Mouse (Mus musculus): ENCODE data around the gene Prg2.

Prg2 gene

GRCm38 (mm10) chr2:84980188-84980587 is at the start of gene Prg2:
TSS of gene Prg2 (plus strand) at chr2:84980461.
- no peak for DNase-seq (ENCODE audit: low read depth, low spot score)

- DNase-seq (ENCODE audit: low read depth, low spot score): no peak
These were observed 46.1 kb upstream of the Prg2 start for GRCm38 (mm10) chr2:84933992-84934648.

GRCm38 (mm10) chr2:84934649-84935007 is 45.6 kb upstream of the Prg2 start:
- no peak for DNase-seq (ENCODE audit: low read depth, low spot score)

DNA sequence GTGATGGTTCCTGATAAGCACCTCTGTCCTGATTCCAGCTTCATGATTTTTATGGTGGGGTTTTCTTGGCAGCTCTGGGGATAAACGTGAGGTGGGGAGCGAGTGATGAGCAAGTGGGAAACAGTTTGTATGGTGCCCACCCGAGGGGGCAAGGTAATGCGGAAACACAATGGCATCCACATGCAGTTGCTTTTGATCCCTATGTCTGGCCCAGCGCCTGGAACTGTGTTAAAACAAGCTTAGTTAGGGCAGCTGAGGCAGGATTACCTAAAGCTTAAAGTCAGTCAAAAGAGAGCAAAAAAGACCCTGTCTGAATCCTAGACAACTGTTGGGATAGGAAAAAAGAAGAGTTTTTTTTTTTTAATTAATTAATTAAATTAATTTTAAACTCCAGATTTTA is 45.2 kb upstream of the Prg2 start:
- DNase-seq (ENCODE audit: low read depth, low spot score): no peak

GRCm38 (mm10) chr2:84936474-84937429 is 43.5 kb upstream of the Prg2 start, which contains the start of gene Slc43a3:
TSS of gene Slc43a3 (plus strand) at chr2:84936579.
- no peak for DNase-seq (ENCODE audit: low read depth, low spot score)

- no peak for DNase-seq (ENCODE audit: low read depth, low spot score)
These were observed 42.6 kb upstream of the Prg2 start for GRCm38 (mm10) chr2:84937491-84938150.

DNA sequence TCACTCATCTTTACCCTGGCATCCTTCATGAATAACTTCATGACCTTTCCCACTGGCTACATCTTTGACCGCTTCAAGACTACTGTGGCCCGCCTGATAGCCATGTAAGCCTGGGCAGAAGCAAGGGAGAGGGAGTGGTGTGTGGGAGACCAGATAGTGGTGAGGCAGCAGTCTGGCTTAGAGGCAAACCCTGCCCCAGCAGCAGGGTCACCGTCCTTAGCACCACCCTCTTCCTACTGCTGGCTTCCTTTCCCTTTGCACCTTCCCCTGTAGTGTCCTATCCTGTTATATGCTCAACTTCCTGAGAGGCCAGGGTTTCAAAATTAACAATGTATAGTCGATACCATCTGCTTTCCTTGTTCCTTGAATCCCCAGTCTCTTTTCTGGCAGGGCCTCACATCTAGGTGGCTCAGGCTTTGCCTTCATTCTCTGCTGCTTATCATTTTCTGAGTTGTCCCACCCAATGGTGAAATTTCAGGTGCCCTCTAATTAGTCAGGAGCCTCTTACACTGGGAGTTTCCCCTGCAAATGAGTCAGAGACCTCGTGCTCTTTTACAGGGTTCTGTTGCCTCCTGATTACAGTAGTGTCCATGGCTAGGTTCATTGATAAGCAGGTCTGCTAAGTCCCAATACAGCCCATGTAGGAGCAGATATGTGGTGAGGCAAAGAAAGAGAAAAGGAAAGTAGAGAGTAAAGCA is 41.9 kb upstream of the Prg2 start:
- DNase-seq (ENCODE audit: low read depth, low spot score): no peak

- no peak for DNase-seq (ENCODE audit: low read depth, low spot score)
These were observed 41.0 kb upstream of the Prg2 start for GRCm38 (mm10) chr2:84939306-84939705.

DNA sequence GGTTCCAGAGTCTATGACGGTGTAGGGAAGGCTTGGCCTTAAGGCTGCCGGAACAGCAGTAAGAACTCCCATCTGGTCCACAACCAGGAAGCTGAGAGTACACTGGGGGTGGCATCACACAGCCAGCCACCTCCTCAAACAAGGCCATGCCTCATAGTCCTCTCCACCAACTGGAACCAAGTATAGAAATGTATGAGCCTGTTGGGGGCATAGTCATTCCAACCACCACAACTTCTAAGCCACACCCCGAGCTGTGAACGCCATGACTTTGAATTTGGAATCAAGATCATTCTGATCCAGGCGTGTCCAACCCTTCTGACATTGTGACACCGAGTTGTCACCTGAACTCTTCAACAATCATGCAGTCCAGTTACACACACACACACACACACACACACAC is 40.5 kb upstream of the Prg2 start:
- DNase-seq (ENCODE audit: low read depth, low spot score): no peak

DNA sequence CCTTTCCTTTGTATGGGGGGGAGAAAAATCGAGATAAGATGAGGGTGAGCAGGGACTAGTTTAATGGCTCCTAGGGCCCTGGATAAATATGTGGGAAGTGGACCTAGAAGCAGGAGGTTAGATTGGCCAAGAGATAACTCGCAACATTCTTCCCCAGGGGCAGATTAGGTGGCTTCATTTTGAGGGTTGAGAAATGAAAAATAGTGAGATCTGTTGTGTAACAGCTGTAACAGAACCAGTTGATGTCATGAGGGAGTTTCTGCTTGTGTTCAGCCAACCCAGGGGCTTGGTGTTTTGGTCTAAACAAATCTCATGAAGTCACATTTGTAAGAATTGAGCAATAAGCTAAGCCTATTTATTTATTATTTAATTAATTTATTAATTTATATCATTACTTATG is 38.9 kb upstream of the Prg2 start:
- no peak for DNase-seq (ENCODE audit: low read depth, low spot score)

DNA sequence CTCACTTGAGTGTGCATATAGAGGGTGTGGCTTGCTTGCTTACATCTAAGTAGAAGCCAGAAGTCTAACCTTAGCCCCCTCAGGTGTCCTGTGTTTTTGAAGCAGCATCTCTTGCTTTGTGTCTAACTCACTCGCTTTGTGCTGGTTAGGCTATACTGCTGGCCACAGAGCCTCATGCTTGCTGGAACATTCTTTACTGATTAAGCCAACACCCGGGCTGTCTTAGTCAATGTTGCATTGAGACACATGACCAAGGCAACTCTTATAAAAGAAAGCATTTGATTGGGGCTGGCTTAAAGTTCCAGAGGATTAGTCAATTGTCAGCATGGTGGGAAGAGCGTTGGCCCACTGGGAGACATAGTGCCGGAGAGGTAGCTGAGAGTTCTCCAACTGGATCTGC is 38.5 kb upstream of the Prg2 start:
- DNase-seq (ENCODE audit: low read depth, low spot score): no peak

DNA sequence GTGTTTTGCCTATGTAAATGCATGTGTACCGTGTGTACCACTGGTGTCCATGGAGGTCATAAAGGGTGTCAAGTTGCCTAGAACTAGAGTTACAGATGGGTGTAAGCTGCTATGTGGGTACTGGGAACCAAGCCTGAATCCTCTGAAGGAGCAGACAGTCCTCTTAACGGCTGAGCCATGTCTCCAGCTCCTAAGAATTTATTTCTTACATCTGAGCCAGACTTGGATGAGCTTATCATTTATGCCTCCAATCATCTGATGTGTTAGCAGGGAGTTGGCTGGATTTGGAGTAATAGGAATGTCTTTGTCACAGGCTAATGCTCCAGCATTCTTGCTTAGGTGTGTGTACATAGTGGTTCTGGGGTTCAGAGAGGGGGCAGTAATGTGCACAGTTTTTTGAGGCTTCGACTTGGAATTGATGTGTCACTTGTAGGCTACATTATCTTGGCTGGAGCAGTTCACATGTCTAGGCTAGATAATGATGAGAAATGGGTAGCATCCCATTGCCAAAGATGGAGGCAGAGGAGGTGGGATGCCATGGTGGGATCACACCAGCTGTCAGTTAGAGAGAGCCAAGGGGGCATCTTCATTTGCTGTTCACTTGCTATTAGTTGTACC is 33.0 kb upstream of the Prg2 start:
- no peak for DNase-seq (ENCODE audit: low read depth, low spot score)

GRCm38 (mm10) chr2:84948252-84948651 is 32.0 kb upstream of the Prg2 start:
- no peak for DNase-seq (ENCODE audit: low read depth, low spot score)

DNA sequence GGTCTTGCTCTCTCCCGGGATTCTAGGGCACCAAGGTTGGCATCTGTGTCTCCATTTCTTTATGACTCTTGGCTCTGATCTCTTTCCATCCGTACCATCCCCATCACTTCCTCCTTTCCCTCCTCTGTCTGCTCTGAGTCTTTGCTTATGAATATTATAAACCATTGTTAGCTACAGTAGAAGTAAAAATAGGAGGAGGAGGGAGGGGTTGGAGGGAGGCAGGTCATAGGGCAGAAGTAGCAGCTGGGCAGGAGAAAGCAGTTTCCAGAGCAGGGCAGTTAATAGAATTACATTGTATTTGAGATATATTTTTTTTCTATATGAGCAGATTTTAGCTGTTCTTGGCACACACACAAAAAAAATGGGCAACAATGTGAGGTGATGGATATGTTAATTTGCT is 31.5 kb upstream of the Prg2 start:
- no peak for DNase-seq (ENCODE audit: low read depth, low spot score)

- DNase-seq (ENCODE audit: low read depth, low spot score): no peak
These were observed 29.2 kb upstream of the Prg2 start for GRCm38 (mm10) chr2:84951027-84951426.

- DNase-seq (ENCODE audit: low read depth, low spot score): no peak
These were observed 28.0 kb upstream of the Prg2 start for GRCm38 (mm10) chr2:84952251-84952650.

- no peak for DNase-seq (ENCODE audit: low read depth, low spot score)
These were observed 27.6 kb upstream of the Prg2 start for GRCm38 (mm10) chr2:84952693-84953092.

- DNase-seq (ENCODE audit: low read depth, low spot score): no peak
These were observed 24.8 kb upstream of the Prg2 start for GRCm38 (mm10) chr2:84955435-84955834.

DNA sequence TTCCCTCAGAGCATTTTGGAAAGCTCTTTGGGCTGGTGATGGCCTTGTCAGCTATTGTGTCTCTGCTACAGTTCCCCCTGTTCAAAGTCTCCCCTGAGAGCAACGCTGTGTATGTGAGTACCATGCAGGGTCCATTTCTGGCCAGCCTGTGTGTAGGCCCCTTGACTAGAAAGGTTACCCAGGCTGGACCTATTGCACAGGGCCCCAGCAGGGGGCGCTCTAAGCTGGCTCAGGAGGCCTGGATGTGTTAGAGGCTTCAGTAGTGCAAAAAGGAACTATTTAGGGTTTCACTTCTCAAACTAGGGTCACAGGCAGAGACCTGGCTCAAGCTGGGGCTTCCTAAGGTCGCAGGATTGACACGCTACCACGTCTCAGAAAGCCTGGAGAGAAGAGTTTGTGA is 24.0 kb upstream of the Prg2 start:
- DNase-seq (ENCODE audit: low read depth, low spot score): no peak

DNA sequence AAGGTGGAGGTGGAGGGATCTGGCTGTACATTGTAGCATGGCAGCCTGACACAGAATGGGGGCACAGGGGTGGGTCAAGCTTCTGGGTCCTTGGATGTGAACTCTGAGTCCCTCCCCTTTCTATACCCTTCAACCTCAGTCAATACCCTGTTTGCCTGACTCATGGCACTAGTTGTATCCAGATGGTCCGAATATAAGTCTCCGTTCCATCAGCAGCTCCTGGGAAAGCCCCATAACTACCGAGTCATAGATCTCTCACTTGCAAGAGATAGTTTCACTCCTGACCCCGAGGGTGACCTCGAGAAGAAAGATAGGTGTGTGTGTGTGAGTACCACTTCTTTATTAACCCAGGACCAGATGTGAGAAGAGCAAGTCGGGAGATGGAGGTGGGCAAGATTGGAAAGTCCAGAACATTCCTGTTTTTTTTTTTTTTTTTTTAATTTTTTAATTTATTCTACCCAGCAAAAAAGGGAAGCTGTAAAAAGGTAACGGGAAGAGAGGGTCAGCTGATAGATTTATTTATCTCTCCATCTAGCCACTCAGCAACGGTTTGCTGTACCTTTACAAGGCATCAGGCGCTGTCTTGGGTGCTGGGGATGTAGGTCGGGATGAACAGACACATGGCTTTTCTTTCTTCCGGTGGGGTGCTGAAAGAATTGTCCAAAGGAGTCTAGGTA is 21.5 kb upstream of the Prg2 start:
- no peak for DNase-seq (ENCODE audit: low read depth, low spot score)

DNA sequence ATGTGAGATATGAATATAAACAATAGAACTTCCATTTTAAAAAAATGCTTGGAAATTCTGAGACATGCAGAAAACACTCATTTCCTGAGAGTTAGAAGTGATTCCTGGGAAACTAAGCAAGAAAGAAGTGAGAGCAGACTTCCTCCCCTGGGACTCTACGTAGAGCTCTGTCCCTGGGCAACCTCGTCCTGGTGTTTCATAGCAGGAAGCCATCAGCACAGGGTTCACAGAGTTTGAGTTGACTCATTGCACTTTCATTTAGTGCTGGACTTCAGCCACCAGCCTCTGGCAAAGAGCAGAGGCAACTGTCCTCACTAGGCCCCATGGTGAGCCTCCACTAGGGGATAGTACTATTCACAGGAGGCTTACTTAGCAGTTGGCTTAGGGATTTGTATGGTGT is 19.0 kb upstream of the Prg2 start:
- no peak for DNase-seq (ENCODE audit: low read depth, low spot score)

Data from telencephalon, adult 2 months (tissue).